Mouse (Mus musculus) E14TG2a.4 (cell line): ENCODE data around the gene Cdkn2b.

Experiments
- H3K27me3 ChIP-seq: 2 replicates; pipeline ENCODE4 v1.6.1; 2014; ENCODE audit warnings: low read length, control low read depth; ENCODE audit not compliant: insufficient read depth
- H3K36me3 ChIP-seq: 2 replicates; pipeline ENCODE4 v1.6.1; 2014; ENCODE audit warnings: low read length, control low read depth; ENCODE audit not compliant: insufficient read depth
- H3K4me1 ChIP-seq: replicated peaks from 2 replicates; pipeline ENCODE4 v1.6.1; 2014; ENCODE audit warnings: low read depth, low read length, control low read depth
- H3K4me3 ChIP-seq: replicated peaks from 2 replicates; pipeline ENCODE4 v1.5.1; 2014; ENCODE audit warnings: mild to moderate bottlenecking, low read length
- H3K9me3 ChIP-seq: 2 replicates; pipeline ENCODE4 v1.6.1; 2014; ENCODE audit warnings: low read length, control low read depth
- CTCF ChIP-seq: conservative IDR thresholded peaks from 2 replicates; pipeline ENCODE4 v1.5.1; 2014; ENCODE audit warnings: low read length
- NANOG ChIP-seq: IDR thresholded peaks from 2 replicates; pipeline ENCODE4 v1.6.1; 2014; ENCODE audit warnings: borderline replicate concordance, low read length, mixed read lengths
- POU5F1 ChIP-seq: IDR thresholded peaks from 2 replicates; pipeline ENCODE4 v1.6.1; 2014; ENCODE audit warnings: low read length, borderline replicate concordance

Gene Cdkn2b

GRCm38 (mm10) chr4:89295441-89296220 is 15.2 kb downstream of the Cdkn2b start:
- TF ChIP-seq POU5F1 (no peak), CTCF (no peak), NANOG (no peak)
- H3K27me3 ChIP-seq = peaks cover 77% of the 10 kb centered on the region
- peaks cover 3% of the 10 kb centered on the region; the same call in 1 of the 2 replicates for H3K4me1 ChIP-seq
- no peaks in the 10 kb centered on the region for H3K9me3 ChIP-seq
- H3K36me3 ChIP-seq = no peaks in the 10 kb centered on the region
- peak overlapping the region; percentile 87 for H3K4me3 ChIP-seq

DNA sequence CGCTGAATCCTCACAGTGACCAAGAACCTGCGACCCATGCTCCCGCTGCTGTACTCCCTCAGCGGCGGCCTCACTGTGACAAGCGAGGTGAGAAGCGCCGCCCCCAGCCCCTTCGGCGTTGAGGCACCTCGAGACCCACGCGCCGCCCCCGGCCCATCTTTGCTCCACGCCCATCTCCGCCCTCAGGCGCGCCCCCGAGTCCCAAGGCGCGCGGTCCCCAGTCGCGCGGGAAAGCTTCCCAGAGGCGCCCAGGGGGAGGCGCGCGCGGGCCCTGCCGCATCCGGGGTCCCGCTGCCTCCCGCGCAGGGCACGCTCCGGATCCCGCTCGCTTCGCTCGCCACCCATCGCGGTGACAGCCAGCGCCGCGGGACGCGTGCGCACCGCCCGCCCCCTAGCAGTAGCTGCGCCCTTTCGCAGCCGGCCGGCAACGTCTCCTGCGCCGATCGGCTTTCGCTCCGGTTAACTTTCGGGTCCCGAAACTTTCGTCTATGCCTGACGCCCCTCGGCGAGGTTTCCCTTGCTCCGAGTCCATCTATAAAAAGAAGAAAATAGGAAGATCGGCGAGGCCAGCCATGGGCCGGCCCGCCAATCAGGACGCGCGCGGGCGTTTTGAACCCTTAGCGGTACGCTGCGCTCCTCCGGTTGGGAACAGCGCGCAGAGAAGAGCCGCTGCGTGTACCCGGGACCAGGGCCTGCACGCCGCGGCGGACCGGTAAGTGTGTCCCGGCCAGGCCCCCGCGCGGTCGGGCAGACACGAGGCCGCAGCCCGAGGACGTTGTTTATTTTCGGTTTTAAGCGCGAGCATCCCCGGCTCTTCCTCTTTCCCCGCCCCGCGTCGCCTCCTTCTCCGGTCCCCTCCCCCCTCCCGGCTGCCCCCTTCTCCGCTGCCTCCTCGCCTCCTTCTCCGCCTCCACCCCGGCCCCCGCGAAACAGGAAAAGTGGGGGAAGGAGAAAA is 16.1 kb downstream of the Cdkn2b start, which contains the start of gene Cdkn2a:
Gene Cdkn2a, minus strand, starts transcription at position 168 of the 955 bp plus-strand sequence.
- TF ChIP-seq NANOG = no peak
- TF ChIP-seq POU5F1 = no peak
- no peak for TF ChIP-seq CTCF
- H3K4me3 ChIP-seq = peak within 1 kb of the TSS; percentile 87
- no peaks in the 10 kb centered on the region for H3K9me3 ChIP-seq
- no peaks in the 10 kb centered on the region for H3K36me3 ChIP-seq
- peaks cover 77% of the 10 kb centered on the region for H3K27me3 ChIP-seq
- peaks cover 3% of the 10 kb centered on the region; the same call in 1 of the 2 replicates for H3K4me1 ChIP-seq

- Histone ChIP-seq H3K36me3 (no peaks in the 10 kb centered on the region), H3K4me3 (peak overlapping the region; percentile 87), H3K4me1 (peaks cover 3% of the 10 kb centered on the region; the same call in 1 of the 2 replicates), H3K9me3 (no peaks in the 10 kb centered on the region), H3K27me3 (peaks cover 77% of the 10 kb centered on the region)
- TF ChIP-seq POU5F1 (no peak), CTCF (no peak), NANOG (no peak)
These were observed 16.8 kb downstream of the Cdkn2b start for GRCm38 (mm10) chr4:89294091-89294485.

- H3K36me3 ChIP-seq = no peaks in the 10 kb centered on the region
- TF ChIP-seq NANOG (no peak), CTCF (no peak), POU5F1 (no peak)
- peaks cover 82% of the 10 kb centered on the region for H3K27me3 ChIP-seq
- H3K4me3 ChIP-seq = peak overlapping the region; percentile 87
- H3K9me3 ChIP-seq = no peaks in the 10 kb centered on the region
- H3K4me1 ChIP-seq = peaks cover 3% of the 10 kb centered on the region; the same call in 1 of the 2 replicates
These were observed 17.3 kb downstream of the Cdkn2b start for GRCm38 (mm10) chr4:89293516-89293915.

- Histone ChIP-seq H3K36me3 (no peaks in the 10 kb centered on the region), H3K27me3 (peaks cover 77% of the 10 kb centered on the region), H3K4me3 (no peak overlapping the region), H3K4me1 (peaks cover under 1% of the 10 kb centered on the region; the same call in 1 of the 2 replicates), H3K9me3 (peaks cover 7% of the 10 kb centered on the region)
- no peak for TF ChIP-seq NANOG
- no peak for TF ChIP-seq CTCF
- TF ChIP-seq POU5F1 = no peak
These were observed 21.8 kb downstream of the Cdkn2b start for GRCm38 (mm10) chr4:89289028-89289427.

DNA sequence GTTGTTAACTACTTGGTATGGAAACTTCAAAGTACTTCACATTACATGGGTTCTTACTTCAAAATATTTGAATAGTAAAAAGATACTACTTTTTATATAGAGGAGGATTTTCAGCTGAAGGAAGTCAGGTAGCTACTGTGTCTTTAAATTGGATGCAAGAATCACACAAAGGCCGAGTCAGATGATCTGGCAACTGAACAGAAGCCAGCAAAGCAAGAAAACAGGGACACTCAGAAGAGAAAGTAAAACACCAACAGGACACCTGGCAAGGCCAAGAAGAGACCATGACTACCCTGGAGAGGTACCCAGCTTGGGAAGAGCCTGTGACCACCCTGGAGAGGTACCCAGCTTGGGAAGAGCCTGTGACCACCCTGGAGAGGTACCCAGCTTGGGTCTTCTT is 24.3 kb downstream of the Cdkn2b start:
- no peaks in the 10 kb centered on the region for H3K36me3 ChIP-seq
- TF ChIP-seq CTCF (no peak), NANOG (no peak), POU5F1 (no peak)
- peaks cover 78% of the 10 kb centered on the region for H3K27me3 ChIP-seq
- no peak overlapping the region for H3K4me3 ChIP-seq
- peaks cover 7% of the 10 kb centered on the region for H3K9me3 ChIP-seq
- H3K4me1 ChIP-seq = peaks cover 15% of the 10 kb centered on the region

GRCm38 (mm10) chr4:89285688-89286087 is 25.2 kb downstream of the Cdkn2b start:
- no peaks in the 10 kb centered on the region for H3K36me3 ChIP-seq
- peaks cover 80% of the 10 kb centered on the region for H3K27me3 ChIP-seq
- no peak for TF ChIP-seq POU5F1
- TF ChIP-seq CTCF = no peak
- no peak for TF ChIP-seq NANOG
- H3K4me3 ChIP-seq = no peak overlapping the region
- peaks cover 7% of the 10 kb centered on the region for H3K9me3 ChIP-seq
- peaks cover 17% of the 10 kb centered on the region for H3K4me1 ChIP-seq

DNA sequence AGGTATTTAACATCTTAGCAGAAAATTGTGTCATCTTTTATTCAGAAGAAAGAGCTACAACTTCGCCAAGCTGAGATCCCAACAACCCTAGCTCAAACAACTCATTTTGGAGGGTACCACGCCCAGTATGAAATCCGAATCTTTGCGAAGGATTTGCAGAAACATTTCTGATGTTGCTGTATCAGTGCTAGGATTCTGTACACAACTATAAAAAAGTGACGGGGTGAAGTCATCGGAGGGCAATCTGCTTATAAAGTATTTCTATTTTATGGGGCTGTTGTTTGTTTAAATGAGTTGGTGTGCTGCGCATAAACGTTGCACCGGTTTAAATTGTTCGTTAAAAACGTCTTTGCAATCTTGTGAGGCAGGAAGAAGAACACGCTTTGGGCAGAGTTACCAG is 28.2 kb downstream of the Cdkn2b start:
- Histone ChIP-seq H3K4me1 (peaks cover 19% of the 10 kb centered on the region), H3K4me3 (peak overlapping the region; percentile 70), H3K9me3 (peaks cover 7% of the 10 kb centered on the region), H3K36me3 (no peaks in the 10 kb centered on the region), H3K27me3 (peaks cover 77% of the 10 kb centered on the region)
- TF ChIP-seq POU5F1 (no peak), CTCF (no peak), NANOG (no peak)
